Mouse (Mus musculus): ENCODE results near the gene Snrpb2. TPM values are rescaled to one million over a fixed set of nuclear protein-coding genes. Genes with fewer than 3 reads are reported as not detected.

The Snrpb2 gene
- polyA plus RNA-seq (2017; shearing (Covaris generic)): 10 to 100 TPM; 61.5 to 95.5 TPM

DNA sequence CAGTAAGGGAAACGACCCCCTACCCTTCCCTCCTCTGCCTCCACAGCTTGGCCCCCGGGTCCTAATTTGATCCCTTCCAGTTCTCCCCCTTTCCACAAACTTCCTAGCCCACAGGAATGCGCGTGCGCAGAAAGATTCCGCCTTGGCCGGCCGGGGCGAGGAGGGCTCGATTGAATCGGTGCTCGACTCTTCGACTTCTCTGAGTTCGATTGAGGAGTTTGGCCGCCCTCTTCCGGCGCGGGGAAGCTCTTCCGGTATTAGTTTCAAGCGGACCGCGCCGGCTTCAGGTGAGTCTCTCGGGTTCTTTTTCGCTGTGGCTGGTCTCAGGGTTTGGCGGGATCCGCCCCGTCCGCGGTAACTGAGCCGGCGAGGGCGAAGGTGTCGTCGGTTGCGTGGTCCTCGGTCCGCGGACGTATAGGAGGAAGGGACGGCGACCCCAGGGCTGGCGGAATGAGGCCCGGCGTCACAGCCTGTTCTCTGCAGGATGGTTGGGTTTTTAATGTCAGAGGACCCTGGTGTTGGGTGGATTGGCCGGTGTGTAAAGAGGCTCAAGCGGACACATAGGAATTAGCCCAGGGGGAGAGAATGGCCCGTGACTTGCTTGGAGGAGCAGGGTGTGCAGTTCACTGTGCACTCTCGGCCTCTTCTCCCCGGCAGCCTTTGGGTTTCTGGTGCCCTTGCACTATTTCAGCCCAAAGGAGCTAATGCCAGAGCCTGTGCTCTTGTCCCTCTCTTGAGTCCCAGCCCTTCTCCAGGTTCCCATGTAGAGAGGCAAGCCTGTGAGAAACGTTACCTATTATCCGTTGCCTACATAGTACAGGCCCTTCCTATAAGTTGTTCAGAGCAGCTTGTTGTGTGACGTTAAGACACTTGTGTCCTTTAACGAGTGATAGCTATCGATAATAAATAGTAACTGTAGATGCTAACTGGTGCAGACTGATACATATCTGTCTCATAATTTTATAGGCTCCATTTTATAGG lies at the start of gene Snrpb2:
Gene Snrpb2, plus strand, starts transcription at position 228 of the 981 bp plus-strand sequence.
- peak; percentile 97 for ATAC-seq

DNA sequence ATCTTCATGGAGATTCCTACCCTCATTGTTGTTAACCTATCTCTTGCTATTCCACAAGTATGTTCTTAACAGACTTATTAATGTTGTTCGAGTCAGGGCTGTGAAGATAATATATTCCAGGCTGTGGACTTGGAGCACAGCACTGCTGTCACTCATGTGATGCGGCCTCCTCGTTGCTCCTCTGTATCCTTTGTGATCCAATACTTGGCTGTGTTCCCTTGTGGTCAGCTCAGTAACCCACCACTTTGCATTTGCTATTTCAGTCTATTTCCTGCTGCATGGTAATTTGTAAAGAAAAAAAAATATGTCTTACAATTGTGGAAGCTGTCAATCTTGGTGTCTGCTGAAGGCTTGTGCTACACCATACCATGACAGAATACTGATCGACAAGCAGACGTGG lies 49.8 kb upstream of the Snrpb2 start:
- no peak for ATAC-seq

DNA sequence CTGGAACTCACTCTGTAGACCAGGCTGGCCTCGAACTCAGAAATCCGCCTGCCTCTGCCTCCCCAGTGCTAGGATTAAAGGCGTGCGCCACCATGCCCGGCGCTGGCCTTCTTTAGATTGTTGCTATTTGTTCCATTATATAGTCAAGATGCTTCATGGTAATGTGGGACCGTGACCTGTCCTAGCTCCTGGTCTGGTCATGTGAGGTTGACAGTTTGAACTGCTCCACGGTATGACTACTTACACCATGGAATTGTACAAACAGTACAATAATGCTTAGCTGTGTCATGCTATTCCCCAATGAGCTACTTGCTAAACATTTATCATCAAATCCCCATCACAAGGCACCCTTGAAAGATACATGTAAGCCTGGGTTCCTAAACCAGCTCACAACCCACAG lies 44.8 kb upstream of the Snrpb2 start:
- no peak for ATAC-seq

DNA sequence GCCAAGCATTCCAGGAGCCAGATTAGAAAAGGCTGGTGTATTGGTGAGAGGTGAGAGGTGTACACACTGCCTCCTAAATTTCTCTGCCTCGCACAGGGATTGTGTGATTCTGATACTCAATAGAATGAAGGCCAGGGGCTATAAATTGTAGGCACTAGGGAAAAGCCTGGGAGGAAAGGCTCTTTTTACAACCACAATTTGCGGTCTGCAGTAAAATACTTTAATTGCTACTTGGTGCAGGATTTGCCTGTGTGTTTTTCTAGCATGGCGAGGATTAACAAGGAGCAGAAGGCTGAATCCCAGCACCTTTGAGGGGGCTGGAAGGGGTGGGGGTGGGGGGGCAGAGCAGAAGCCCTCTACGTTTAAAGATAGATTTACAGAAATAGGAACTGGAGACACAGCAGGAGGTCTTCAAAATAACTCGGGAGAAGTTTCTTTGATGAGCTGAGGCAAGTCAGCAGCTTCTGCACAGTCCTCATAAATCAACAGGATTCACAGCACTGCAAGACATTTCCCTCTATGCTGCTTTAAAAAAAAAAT lies 44.2 kb upstream of the Snrpb2 start:
- no peak for ATAC-seq

DNA sequence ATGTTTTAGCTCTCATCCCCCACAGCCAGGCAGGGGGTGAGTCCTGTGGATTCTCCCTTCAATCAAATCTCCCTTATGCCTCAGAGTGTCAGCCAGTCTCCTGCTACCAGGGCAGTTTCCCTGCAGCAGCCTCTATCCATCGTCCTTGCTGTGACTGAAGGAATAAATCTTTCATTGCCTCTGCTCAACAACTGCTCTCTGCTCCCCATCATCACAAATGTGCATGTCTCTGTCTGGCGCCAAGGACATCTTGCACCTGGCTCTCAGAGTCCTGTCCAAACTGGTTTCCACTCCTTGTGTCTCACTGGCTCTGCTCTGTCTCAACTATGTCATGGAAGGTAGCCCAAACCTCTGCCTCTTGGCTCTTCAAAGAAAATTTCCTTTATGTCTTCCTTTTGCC lies 43.1 kb upstream of the Snrpb2 start:
- no peak for ATAC-seq

DNA sequence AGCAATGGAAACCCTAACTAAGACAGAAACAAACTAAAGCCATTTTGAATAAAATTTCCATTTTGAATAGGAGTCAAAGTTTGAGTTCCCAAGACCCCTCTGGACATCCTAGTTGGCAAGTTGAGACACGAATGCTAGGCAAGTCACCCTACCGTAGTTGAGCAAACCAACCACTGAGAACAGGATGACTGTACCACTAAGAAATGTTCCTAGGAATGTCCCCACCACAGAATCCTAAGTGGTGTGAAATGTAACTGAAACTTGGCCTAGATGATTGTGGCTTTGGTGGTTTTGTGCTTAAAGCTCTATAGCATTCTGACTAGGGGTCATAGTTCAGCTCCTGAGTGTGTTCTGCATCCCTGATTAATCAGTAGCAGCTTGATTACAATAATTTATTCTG lies 39.5 kb upstream of the Snrpb2 start:
- ATAC-seq: no peak

DNA sequence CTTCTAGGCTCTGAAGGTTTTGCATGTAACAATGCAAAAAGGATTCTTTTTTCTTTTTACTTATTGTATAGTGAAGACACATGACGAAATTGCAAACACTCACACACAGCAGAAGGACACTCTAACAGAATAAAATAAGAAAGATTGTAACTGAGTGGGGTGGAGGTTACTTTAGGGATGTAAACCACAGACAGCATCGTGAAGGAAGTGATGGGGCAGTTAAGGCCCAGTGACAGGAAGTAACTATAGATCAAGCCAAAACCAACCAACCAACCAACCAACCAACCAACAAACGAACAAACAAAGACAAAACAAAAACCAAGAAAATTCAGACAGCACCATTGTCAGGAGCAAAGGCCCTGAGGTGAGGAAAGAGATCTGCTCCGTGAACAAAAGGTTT lies 38.6 kb upstream of the Snrpb2 start:
- ATAC-seq: no peak

DNA sequence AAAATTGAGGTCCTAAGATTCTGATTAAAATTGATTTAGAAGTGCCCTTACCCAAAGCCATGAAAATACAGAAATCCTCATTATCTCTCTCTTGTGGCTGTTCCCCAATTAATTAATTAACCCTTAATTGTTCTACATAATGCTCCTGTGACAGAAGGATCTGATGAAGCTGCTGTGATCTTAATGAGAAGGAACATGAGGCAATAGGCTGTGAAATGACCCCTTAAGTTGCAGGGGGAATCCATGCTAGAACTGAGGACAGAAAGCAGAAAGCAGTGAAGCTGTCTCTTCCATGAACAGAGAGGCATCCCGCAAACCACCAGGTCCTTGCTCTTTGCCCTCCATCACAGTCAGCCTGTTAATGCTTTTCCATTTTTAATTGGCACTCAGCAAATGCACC lies 31.6 kb upstream of the Snrpb2 start:
- ATAC-seq: no peak

DNA sequence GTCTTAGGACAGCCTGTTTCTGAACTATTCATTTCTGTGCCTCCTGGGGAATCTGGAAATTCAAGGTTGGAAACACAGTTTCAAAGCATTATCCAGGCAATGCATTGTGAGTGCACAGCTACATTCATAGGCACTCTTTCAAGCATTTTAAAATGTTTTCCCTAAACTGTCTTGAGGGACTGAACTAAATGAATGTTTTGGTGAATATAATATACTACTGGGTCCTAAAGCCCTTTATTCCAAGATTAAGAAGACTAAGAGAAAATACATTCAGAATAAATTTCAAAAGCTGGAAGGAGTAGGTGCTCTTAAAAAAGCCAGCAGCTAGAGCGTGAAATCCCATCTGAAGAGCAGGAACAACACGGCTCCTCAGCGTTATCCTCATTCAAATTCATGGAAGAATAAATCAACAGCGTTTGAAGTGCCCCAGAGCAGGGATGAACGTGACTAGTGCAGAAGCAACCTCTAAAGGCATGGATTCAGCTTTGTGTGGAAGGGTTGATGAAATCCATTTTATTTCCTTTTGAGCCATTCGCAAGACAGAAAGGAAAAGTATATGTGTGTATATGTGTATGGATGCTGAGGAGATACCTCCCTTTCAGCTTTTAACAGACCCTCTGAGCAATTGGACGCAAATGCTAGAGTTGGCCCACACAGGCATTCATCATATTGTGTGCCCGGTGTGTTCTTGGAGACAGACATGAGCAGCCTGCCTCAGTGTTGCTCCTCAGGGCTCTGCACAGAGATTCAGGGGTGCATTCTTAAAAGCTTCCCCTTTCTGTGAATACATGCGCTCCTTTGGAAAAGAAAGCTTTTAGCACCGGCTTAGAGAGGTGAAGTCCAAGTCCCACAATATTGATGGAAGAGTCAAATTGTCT lies 30.2 kb upstream of the Snrpb2 start:
- ATAC-seq: no peak

DNA sequence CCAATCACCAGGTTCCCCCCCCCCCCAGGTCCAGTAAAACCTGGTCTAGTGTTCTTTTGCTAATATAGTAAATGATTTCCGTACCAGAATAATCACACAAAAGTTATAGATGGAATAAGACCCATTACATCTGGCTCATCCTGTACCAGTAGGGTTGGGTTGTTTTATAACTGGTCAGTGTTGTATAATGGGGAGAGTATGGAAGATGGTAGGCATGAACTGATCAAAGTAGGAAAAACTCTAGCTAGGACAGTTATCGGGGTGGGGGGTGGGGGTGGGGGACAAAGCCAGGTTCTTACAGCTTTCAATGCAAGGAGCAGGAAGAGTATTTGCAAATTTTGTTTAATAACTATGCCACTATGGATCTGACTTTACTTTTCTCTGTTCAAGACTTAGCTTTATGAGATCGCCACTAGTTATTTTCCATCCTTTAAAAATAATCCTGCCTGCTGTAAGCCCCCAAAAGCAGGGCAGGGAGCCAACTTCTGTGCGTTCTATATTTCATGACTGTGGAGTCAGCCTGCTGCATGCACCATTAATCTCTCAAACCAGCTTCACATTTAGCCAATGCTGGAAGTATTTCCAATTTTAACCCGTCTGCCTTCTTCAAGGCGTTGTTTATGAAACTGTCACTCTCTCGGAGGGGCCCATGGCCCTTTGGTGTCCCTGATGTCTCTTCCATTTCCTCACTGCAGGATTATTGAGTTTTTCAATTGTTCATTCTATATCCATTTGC lies 28.3 kb upstream of the Snrpb2 start:
- no peak for ATAC-seq

DNA sequence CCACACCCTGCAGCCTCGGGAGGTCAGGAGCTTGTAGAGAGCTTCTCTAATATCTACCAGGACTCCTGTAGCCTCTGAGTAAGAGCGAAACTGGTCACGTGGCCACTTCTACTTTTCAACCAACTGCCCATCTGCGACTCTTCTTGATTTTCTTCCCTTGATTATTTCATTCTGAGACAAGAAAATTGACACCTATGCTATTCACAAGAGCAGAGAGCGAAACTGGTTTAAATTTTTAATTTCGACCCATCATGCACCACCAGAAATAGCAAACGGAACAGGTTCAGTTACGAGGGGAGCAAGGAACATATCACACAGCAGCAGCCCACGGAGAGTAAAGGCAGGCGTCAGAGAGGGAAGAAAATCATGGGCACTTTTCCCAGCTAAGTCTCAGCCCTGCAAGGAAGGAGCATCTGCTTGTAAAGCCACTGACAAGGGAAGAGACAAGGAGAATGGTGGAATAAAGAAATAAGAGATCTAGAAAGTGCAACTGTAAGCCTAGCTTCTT lies 27.7 kb upstream of the Snrpb2 start:
- no peak for ATAC-seq

DNA sequence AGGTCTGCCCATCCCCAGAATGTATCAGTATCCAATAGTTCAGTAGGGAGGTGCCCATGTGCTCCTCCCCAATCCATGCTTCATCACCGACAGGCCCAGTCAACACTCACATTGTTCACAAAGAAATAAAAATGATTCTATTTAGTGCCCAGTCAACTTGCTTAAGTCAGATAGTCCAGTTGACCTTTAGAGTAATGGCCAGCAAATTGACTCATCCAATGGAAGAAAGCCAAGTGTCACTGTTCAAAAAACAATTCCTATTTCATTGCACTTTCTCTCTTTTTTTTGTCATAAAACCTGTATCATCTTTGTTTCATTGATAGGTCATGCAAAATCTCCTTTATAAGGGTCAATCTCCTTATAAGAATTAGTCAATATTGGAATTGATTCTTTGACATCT lies 21.2 kb upstream of the Snrpb2 start:
- ATAC-seq: no peak

DNA sequence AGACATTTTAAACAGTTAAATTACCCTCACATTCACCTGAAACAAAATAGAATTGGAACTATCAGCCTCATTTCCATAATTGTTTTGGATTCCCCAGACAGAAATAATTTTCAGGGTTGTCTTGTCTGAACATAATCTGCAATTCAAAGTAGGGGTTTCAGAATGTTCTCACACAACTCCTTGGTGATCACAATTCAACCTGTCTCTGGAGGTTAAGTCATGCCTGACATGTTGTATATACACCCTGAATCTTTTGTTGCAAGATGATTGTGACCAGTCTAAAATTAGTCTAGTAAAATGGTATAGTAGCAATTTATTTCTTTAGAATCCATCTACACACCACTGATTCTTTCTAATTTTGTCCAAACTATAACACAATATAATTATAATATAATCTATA lies 7.6 kb upstream of the Snrpb2 start:
- ATAC-seq: no peak

DNA sequence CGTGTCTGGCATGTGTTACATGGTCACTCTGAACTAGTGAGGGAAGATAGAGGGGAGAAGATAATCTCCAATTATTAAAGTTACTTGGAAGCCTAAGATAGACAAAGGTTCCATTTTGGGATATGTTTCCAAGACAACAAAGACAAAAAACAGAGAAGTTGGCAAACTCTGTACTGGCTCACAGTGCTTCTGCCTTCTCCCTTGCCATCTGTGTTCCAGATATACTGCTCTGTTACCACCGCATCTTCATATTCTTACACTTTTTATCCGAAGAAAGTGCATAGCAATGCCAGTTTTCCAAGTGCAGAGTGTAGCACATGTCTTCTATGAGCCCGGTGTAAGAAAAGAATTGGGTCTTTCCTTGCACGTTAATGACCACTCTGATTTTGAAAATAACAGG lies 6.1 kb upstream of the Snrpb2 start:
- ATAC-seq: no peak

DNA sequence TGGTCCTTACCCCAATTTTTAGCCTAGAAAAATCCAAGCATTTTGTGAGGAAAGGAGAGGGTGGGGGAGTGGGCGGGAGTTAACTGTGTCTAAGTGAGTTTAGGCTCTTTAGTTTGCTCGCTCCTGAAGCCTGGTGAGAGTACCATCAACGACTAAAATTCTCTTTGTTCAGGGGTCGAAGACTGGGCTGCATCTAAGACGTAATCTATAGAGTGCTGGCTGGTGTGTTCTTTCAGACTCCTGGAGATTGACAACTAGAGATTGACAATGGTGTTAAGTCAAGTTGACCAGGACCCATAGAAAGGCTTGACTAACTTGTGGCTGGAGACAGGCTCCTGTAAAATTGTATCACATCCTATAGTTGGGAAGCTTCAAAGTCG lies 417 bp upstream of the Snrpb2 start:
- peak; percentile 3 for ATAC-seq

DNA sequence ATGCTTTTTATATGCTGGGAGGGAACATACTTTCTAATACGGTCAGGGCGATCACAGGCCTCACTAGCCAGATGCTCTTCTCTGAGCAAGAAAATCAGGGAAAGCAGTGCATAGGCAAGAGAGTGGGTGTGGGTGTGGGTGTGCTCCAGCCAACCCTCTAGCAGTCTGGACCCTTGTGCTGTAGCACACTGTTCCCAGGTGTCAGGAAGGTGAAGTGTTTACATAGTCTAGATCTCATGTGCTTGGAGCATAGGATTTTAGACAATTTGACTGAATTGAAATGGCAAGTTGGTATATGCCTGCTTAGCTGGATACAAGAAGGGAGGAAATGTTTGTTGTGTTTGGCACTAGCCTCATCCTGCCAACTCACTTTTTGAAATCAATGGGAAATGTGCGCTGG lies 3.1 kb downstream of the Snrpb2 start:
- no peak for ATAC-seq

DNA sequence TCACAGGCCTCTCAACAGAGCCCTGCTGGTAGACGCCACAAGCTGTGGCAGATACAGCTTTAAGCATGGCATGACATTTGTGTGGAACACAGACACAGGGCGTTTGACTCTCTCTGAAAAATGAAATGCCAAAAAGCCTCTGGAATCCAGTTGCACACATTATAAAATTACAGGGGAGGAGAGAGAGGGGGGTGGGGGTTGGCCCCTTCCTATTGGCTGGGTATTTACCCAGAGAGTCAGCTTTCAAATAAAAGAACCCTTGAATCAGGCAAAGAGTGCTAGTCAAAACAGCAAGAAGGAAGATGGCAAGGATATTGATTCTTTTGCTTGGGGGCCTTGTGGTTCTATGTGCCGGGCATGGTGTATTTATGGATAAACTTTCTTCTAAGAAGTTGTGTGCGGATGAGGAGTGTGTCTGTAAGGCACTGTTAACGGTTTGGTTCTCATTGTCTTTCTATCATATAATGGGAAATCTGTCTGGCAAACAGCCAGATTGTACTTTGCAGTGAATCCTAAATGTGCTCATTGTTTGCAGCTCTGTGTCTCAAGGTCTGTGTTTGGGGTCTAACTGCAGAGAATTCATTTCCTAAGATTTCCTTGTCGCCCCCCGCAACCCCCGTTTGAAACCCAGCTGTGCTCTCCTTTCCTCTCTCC lies 15.5 kb downstream of the Snrpb2 start, which contains the start of gene Otor:
Gene Otor, plus strand, starts transcription at position 276 of the 654 bp plus-strand sequence.
- no peak for ATAC-seq

DNA sequence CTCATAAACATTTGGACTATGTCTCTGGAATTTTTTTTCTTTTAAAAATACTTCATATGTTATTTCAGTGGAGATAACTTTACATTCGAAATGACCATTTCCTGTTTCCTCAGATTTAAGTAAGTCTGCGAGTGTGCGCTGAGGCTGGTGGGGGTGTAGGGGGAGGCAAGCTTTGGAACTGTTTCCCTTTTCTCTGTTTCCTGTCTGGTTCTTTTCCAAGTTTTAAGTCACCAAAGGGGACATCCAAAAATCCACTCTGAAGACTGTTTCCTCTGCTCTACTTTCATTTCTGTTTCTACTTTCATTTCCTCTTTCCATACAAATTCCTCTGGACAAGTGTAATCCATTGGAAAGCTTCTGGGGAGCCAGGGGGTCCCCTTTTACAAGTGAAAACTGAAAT lies 18.9 kb downstream of the Snrpb2 start:
- ATAC-seq: no peak

DNA sequence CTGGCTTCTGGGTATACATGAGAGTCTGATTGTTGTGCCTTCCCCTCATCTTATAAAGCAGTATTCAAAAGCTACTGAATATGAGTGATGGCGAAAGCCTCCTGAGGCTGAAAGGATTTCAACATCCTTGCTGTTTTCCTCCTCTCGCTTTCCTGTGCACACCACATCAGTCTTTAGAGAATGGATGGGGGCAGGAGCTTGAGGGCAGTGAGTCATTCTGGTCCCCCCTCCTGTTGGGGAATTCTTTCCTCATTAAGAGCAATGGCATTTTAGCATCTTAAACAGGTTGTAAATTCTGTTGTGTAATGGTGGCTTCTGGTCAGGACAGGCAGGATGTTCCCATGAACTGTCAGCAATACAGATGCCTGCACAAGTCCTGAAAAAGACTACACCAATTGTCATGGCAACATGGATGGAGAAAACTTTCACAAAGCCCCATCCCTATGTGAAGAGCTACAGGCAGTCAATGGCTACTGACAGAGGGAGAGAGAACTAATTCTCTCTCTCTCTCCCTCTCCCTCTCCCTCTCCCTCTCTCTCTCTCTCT lies 22.1 kb downstream of the Snrpb2 start:
- no peak for ATAC-seq

DNA sequence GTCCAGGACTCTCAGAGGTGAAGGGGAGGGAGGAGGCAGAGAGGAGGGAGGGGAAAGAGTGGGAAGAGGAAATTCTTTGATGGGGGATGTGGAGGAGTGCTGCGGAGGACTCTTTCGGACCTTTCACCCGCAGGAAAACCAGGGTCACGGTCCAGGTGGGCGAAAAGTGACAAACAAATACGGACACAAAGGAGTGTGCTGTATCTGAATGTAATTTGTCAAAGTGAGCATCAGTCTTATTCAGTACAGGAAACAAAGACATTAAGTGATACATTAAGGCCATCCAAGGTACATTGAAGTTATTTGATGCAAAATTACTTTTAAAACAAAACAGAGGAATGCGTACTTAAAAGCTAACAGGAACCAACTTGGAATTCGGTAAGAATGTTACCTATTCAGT lies 27.0 kb downstream of the Snrpb2 start:
- no peak for ATAC-seq

DNA sequence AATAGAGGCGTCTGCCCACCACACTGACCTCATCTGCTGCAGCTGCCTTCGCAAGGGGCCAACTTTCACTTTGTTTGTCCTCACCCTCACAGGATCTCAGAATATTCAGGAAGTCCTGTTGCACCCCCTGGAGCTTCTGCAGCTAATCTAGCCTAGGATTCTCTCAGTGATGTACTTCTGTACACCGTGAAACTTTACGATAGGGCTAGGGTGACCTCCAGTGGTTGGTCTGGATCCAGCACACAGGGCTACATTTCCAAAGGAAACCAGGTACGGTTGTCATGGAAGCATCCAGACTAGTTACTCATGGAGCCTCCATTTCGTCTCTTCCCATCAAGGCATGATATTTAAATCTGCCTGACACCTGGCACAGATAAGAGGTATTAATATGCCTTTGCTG lies 30.9 kb downstream of the Snrpb2 start:
- no peak for ATAC-seq
